Mouse (Mus musculus) mesoderm, embryonic 11.5 days (tissue): ENCODE measurements around the gene Asap3.

Experiments used
- DNase-seq: peaks from one replicate; pipeline ENCODE4 v3.0.0-alpha.2; 2012; ENCODE audit warnings: low read depth, low spot score

Gene Asap3

DNA sequence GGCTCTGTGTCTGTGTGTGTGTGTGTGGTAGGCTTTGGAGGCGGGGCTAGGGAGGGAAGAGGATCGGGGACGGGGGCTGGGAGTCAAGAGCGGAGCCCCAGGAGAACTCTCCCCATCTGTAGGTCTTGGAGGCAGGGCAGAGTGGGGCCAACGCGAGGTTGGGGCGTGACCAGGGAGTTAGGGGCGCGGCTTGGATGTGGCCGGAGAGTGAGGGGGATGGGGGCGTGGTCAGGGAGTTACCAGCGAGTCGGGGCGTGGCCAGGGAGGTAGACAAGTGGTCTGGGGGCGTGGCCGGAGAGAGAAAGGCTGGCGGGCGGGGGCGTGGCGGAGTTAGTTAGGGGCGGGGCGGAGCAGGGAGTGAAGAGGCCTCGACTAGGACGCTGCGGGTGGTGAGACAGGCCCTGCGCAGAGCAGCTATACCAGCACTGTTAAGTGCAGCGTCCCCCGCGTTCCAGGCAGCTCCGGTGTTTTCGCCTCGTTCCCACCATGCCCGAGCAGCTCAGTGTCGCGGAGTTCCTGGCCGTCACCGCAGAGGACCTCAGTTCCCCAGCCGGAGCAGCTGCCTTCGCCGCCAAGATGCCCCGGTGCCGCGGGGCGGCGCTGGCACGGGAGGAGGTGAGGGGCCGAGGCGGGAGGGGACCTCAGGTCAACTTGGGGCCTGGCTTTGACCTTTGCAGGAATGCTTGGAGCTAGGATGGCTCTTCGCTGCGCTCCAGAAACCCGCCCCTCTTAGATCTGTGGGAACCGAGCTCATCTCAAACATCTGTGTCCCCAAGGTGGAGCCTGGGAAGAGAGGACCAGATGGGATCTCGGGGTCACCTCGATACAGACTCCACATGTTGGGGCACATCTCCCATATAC is at the start of gene Asap3:
Gene Asap3 (plus strand): TSS at position 333 of the 861 bp plus-strand sequence.
- peak; percentile 98 for DNase-seq

DNA sequence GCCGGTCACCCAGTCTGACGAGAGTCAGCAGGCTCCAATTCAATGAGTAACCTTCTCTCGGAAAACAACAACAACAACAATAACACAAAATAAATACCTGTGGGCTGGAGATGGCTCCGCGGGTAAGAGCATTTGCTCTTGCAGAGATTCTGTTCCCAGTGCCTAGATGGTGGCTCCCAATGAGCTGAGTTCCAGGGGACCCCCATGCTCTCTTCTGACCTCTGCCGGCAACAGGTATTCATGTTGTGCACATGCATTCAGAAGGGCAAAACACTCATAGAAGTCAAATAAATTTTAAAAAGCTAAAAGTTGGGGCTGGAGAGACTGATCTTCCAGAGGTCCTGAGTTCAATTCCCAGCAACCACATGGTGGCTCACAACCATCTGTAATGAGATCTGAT is 47.7 kb upstream of the Asap3 start:
- no peak for DNase-seq

DNA sequence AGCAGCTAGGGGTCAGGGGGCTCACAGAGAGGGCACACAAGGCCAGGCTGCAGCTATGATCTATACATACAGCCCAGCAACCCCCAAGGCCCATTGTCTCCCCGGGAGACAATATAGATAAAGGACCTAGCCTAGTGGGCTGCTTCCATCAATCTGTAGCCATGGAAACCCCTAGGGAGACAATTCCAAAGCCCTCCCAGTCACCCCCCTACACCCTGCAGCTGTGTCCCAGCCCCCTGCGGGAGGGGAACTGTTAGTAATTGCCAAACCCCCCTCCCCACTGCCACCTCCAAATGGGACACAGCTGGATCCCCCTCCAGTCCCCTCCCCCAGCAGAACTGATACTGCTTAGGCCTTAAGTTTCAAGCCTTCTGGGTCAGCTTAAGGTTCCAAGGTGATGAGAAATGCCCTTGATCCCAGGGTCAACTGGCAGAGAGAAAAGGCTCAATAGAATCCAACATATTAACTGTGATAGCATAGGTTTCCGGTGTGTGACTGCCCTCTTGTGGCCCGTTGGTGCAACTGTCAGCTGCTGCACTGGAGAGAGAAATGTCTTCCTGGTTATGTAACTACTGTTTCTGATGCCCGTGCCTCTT is 46.3 kb upstream of the Asap3 start:
- DNase-seq, result peak; percentile 91

DNA sequence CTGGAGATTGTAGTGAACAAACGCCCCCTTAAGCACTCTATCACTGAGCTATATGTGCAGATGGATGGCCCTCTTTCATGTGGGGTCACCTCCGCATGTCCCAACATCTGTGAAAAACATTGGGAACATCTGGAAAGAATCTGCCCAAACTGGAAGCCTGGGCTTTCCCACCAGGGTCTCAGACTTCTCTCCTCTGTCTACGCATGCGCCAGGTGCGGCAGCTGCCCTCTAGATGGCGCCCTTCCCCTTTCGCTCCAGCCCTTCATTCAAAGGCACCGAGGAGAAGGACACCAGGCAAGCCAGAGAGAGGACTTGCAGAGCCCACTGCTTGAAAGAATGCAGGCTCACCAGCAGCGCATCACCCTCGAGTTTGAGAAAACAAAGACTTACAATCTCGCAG is 42.7 kb upstream of the Asap3 start:
- DNase-seq, result peak; percentile 94

DNA sequence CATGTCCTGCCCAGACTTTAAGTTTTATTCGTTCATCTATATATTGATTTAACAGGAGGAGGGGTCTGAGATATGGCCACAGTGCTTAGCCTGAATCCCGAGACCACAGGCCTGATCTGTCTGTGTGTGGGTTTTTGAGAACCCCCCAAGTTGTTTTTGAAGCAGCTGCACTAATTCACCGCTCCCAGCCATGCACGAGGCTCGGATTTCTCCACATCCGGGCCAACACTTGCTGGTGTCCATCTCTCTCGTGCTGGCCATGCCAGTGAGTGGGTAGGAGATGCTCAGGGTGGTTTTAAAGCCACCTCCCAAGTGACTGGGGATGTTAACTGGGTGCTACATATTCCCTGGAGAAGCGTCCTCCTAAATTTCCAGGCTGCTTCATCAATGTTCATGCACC is 41.2 kb upstream of the Asap3 start:
- DNase-seq, result no peak

DNA sequence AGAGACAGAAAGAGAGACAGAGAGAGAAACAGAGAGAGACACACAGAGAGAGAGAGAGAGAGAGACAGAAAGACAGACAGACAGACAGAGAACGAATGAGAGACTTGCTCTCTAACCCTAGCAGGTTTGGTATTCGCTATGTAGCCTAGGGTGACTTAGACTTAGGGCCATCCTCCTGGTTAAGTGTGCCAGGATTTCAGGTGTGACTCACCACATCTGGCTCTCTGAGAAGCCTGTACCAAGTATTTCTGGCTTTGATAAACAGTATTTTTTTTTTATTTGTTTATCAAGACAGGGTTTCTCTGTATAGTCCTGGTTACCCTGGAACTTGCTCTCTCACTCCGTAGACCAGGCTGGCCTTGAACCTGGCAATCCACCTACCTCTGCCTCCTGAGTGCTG is 38.5 kb upstream of the Asap3 start:
- DNase-seq, result no peak

DNA sequence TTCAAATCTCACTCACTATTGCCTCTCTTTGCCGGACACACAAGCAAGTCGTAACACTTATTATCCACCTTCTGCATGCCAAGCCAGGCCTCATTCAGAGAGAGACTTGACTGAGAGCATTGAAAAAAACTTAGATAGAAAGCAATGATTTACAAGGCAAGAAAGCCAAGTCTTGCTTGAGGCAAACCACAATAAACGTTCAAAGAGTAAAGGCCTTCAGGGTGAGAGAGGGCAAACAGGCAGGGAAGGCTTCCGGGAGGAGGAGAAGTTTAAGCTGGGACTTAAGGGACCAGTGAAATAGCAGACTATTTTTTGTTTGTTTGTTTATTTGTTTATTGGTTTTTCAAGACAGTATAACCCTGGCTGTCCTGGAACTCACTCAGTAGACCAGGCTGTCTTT is 35.8 kb upstream of the Asap3 start:
- DNase-seq, result no peak

DNA sequence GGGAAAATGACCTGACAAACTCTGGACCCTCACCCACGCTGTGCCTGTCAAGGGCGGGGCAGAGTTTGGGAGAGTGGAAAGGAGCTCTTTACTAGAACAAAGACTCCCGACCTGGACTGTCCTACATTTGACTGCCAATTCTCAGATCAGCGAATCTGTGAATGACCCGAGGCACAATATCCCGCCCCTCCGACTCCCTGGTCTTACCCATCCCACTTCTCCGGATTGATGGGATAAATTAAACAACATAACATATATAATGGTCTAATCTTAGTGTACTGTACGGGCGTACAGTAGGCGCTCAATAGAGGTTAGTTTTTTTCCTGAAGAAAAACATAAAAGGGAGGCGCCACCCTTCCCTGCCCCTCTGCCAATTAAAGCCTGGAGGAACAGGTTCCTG is 34.7 kb upstream of the Asap3 start:
- no peak for DNase-seq

DNA sequence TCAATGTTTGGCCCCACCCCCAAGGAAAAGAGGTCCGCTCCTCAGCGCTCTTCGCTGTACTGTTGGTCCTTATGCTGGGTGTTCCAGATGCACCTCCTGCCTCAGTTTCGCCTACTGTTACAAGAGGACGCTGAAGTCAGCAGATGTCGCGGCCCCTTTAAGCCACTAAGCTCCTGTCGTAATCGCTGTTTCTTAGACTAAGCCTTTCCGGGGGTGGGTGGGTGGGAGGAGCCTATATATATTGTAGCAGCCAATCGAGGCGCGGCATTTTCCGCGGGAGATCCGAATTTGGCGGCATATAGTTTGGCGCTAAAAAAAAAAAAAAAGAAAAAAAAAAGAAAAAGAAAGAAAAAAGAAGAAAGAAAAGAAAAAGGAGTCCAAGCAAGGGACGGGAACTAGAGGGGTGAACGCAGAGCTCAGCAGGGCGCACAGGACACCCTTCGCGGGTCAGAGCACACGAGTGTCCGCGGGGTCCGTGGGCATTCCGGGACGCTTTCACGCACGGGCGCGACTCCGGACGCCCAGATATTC is 34.1 kb upstream of the Asap3 start, which contains the start of gene E2f2:
Gene E2f2 (plus strand): TSS at position 384 of the 531 bp plus-strand sequence.
- DNase-seq, result peak; percentile 86

DNA sequence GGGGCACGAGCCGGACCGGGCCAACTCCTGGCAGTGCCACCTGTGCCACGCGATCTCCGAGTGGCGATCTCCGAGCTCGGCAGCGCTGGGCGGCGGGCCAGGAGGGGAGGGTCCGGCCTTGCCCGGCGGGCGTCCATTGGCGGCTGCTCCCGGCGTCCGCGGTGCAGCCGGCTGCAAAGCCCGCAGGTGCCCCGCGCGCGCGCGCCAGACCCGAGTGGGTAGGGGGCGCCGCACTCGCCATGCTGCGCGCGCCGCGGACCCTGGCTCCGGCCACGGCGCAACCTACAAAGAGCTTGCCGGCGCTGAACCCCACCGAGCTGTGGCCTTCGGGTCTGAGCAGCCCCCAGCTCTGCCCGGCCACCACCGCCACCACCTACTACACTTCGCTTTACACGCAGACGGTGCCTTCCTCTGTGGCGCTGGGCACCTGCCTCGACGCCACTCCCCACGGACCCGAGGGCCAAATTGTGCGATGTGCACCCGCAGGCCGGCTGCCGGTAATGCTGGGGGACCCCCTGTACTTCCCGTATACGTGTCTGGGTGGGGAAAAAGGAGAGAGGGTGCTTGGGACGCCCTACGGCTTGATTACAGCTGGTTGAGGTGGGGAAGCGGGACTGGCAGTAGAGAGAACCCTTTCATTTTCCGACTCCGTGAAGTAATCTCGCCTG is 33.5 kb upstream of the Asap3 start:
- no peak for DNase-seq

DNA sequence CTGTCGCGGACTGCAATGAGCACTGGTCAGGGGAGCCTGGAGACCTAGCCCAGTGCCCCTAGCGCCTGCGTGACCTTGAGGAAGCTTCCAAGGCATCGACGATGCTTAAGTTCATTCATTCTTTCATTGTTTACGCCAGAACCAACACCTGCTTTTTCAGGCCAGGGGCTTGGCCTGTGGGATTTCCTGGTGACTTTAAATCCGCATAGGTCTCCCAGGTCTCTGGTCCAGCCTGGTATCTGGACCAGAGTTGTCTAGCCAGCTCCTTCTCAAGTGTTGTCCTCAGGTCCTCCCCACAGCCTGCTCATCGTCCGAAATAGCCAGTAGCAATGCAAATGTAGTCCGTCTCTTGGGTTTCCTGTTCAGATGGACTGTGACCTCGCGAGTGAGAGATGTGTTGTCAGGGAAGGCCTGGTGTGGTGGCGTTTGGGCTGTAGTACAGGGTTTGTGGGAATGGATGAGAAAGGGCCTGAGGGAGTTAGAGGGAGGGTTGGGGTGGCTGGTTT is 32.9 kb upstream of the Asap3 start:
- DNase-seq, result no peak

DNA sequence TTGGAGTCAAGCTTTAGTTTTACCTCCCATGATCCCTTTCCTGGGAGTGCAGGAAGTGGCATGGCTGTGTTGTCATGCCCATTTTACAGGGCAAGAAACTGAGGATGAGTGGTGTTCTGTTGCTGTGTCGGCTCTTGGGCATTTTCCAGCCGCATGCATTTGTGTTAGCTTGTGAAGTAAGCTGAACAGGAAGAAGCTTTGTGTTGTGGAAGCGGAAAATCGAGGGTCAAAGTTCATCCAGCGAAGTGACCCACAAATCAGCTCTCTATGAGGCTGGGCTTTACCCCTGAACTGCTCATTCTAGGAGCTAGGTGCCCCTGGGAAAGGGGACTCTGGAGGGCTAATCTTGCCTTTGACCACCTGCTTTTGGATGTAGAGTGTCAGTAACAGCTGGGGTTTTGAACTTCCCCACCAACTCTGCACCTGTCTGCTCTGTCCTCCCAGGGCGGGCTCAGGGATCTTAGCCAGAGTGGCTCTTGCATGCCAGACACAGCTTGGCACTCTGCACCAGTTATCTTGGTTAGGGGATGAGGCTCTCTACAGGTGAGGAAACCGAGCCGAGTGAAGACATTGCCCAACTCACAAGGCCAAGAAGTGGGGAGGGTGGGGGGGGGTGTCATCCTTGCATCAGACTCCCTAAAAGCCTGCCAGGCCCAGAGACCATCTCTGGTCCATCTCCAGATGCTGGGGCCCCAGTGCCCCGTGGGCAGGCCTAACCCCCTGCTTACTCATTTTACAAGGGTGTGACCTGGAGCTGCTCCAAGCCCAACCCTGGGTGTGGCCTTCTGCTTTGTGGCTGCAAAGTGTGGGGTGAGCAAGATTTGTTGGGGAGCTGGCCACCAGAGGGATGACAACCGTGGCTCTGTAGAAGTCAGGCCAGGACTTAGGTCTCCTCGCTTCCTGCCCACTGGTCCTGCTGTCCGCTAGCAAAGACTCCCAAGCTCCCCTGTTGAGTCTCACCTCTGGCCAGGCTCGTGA is 31.7 kb upstream of the Asap3 start:
- DNase-seq, result no peak

DNA sequence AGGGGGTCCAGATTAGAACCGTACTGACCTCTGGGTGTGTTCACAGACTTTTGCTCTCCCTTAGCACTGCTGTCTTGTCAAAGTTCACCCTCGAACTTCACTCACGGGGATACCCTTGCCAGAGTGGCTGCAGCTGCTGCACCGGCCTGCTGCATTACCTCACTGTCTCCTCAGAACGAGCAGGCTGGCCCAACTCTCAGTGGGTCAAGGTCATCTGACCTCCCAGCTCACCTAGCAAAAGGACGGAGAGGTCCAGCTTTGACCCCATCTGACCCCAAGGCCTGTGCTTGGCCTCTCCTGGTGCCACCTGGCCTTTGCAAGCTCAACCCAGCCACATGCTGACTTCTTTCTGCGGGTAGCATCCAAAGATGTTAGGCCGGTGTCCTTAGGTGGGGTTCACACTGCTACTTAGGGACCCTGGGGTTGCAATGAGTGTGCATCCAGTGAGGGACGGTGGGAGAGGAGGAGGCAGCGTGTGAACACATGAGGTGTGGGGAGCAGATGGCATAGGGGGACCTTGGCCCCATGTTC is 30.1 kb upstream of the Asap3 start:
- no peak for DNase-seq

DNA sequence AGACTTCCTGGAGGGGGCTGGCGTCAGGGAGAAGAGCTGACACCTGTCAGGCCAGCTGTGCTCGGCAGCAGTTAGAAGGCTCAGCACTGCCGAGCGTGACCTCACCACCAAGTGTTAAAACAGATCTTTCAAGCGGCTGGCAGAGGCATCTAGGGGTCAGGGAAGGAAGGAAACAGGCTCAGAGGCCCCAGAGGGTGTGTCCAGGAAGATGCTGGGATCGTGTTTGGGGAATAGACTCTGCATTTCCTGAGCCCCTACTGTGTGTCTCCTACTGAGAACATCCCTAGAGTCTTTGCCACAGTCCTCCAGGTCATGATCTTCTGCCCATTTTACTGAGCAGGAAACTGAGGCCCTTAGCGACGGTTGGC is 28.9 kb upstream of the Asap3 start:
- no peak for DNase-seq

DNA sequence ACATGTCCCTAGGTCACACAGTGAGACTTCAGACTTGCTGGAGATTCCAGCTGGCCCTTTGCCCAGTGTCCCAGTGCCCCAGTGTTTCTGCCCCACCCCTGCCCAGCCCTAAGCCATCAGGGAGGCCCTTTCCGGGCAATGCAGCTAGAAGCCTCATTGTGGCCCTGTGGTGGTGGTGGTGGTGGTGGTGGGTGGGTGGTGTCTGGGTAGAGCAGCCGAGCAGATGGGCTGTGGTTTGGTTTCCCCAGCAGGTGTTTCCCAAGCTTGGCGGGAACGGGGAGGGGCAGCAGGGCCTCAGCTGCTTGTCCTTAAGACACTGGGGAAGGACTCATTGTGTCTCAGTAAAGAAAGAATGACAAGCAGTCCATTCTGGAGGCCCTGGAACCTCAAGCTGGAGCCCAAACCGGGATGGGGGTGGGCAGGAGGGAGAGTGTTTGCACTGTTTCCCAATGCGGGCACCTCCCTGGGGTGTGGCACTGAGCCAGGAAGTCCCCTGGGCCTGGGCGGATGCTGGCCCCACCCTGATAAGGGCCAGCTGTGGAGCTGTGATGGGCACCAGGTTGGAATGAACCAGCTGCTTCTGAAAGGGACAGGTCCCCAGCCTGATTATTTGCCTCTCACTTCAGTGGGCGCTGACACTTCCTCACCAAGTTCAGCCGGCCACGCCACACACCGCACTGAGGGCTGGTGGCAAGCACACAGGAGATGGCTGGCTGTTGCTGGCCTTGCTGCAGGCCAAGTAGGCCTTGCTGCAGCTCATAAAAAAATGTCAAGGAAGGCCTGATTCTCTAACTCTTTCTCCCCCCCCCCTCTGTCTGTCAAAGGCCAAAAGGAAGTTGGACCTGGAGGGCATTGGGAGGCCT is 28.3 kb upstream of the Asap3 start:
- no peak for DNase-seq

DNA sequence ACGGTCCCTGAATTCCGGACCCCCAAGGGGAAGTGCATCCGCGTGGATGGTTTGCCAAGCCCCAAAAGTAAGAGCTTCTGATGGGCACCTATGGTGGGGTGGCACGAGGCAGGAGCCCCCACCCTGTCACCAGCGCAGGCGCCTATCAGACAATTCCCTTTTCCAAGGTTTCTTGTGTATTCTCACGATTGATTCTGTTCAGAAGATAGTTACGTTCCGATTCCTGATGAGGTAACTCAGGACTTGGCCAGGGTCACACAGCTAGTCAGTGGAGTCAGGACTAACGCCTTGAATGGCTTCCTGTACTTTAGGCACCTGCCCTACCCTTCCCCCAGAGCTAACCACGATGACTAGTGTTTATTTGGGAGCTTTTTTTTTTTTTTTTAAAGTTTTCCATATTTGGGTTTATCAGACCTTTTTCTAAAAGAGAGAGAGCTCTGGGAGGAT is 27.7 kb upstream of the Asap3 start:
- DNase-seq, result no peak

DNA sequence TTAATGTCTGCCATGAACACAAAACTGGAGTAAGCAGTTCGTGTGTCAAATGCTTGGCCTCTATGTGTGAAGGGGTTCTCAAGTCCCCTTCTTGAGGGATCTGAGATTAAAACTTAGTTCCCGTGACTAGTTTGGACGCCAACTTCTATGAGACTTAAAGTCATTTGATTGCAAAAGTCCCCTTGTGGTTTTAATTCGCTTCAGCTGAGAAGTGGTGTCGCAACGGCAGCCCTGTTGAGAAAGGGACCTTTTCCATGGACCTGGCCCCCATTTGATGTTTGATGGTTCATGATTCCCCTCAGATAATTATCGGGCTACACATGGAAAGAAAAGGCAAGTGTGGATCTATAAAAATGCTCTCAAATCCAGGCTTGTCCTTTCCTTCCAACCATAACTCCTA is 26.7 kb upstream of the Asap3 start:
- DNase-seq, result no peak

DNA sequence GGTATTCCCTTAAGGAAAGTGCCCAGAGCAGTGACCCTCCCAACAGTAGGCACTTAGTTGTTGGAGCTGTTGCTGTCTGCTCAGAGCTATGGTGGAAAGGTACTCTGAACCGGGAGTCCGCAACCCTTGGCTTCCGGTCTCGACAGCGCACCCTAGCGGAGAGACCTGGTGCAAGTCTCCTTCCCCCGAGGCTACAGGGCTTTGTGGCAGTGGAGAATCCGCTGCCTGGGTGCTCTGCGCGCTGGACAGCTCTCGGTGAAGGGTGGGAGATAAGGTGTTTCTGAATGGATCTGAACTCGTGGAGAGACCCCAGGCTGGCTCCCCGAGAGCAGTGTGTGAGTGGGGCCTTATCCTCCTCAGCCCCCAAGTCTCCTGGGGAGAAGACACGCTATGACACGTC is 26.2 kb upstream of the Asap3 start:
- DNase-seq, result peak; percentile 91

DNA sequence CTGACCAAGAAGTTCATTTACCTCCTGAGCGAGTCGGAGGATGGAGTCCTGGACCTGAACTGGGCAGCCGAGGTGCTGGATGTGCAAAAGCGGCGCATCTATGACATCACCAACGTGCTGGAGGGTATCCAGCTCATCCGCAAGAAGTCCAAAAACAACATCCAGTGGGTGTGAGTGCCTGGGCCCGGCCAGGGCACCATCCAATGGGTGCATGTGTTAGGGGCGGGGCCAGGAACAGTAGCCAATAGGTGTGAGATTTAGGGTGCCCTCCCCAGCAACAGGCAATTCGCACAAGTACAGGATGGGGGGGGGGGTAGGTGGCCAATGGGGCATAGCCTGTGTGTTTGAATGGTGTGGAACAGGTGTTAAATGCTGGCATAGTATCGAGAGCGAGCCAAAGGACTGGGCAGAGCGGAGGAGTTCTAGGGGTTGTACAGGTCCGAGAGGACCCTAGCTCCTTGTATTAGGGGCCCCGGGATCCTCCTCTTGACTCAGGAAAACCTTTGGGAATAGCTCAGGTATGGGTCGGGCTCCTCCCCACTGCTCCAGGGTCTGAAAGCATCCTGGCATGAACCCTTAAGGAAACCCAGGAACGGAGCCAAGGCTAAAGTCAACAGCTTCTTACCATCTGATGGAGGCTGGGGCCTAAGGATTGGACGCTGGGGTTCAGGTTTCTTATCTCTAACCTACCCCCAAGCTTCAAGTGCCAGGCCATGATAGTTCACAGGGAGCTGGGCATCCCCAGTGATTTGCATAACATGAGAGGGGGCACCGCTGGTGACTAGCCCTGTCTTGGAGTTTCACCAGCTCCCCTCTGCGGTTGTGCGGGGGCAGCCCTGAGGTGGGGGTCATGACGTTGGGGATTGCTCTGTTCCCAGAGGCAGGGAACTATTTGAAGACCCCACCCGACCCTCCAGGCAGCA is 25.5 kb upstream of the Asap3 start:
- DNase-seq, result peak; percentile 84
